In genomic region chr14:120335366-120335765, GRCm38 (mm10) we compare ENCODE assay signal across 20 mouse cellular contexts.
"Had no signal": no experiment of that assay in that cellular context is flagged by ENCODE, and none has a peak within 500 bp of the region (broad histone marks: within the 10 kb centered on the region; RNA-seq: fewer than 3 reads in every experiment).

No protein-coding gene starts in this region.

- H3K4me2 ChIP-seq: limb, embryonic 12.5 days; limb, embryonic 15.5 days; liver, embryonic 11.5 days; lung, embryonic 14.5 days; midbrain, embryonic 12.5 days; neural tube, embryonic 13.5 days; stomach, embryonic 15.5 days had no signal

- H3K36me3 ChIP-seq: midbrain, embryonic 12.5 days; neural tube, embryonic 13.5 days; stomach, embryonic 15.5 days had no signal

- ATAC-seq: liver, postnatal 0 days; midbrain, embryonic 16.5 days had no signal

- H3K27ac ChIP-seq: limb, embryonic 12.5 days; liver, embryonic 14.5 days; midbrain, embryonic 12.5 days; neural tube, embryonic 13.5 days; stomach, embryonic 15.5 days had no signal

- H3K9me3 ChIP-seq: limb, embryonic 12.5 days; limb, embryonic 15.5 days; midbrain, embryonic 12.5 days; neural tube, embryonic 13.5 days; stomach, embryonic 15.5 days had no signal

- H3K9ac ChIP-seq: limb, embryonic 12.5 days; limb, embryonic 15.5 days; liver, embryonic 14.5 days; liver, postnatal 0 days; lung, embryonic 14.5 days; midbrain, embryonic 12.5 days; neural tube, embryonic 13.5 days; stomach, embryonic 15.5 days had no signal

- H3K4me3 ChIP-seq: limb, embryonic 12.5 days; limb, embryonic 15.5 days; midbrain, embryonic 12.5 days; myocyte; neural tube, embryonic 13.5 days; stomach, embryonic 15.5 days had no signal

- H3K27me3 ChIP-seq: limb, embryonic 12.5 days; limb, embryonic 15.5 days; midbrain, embryonic 12.5 days; neural tube, embryonic 13.5 days; stomach, embryonic 15.5 days had no signal

- DNase-seq: kidney, postnatal 14 days; kidney, postnatal 4 days; left cerebral cortex, postnatal 4 days; liver, postnatal 0 days; lung, embryonic 14.5 days; lung, postnatal 10 days; lung, postnatal 4 days; retina, postnatal 1 day; right cerebral cortex, postnatal 25 days; spleen, adult 18-20 months; thymus, postnatal 25 days had no signal
